Mouse (Mus musculus): Measurements from ENCODE around the gene St3gal5.
"Not testable (repeated sequence)": the region's sequence is repeated elsewhere in the genome, so short reads cannot be mapped to it uniquely, and the experiment has no call there.

St3gal5 gene

GRCm38 (mm10) chr6:72097181-72097995 lies at the start of gene St3gal5:
Gene St3gal5, plus strand, starts transcription at chr6:72097592.
- peak; percentile 76 for DNase-seq (ENCODE audit: low spot score)

DNA sequence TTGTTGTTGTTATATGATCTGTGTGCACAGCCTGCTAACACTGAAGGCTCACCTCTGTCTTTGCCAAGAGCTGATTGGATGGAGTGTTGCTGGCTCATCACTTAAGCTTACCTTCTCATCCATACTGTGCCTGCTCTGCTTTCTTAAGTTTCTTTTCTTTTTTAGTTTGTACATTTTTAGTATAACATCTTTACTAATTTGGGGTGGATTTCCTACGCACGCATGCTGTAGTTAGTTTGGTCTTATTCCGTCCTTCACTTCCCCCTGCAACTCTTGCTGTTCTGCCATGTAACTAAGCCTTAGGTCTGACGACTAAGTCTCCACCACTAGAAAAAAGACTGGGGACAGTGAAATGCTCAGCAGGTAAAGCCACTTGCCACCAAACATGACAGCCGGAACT lies 48.7 kb upstream of the St3gal5 start:
- no peak for DNase-seq (ENCODE audit: low spot score)

GRCm38 (mm10) chr6:72049941-72050340 lies 47.5 kb upstream of the St3gal5 start:
- no peak for DNase-seq (ENCODE audit: low spot score)

GRCm38 (mm10) chr6:72050827-72051226 lies 46.6 kb upstream of the St3gal5 start:
- DNase-seq (ENCODE audit: low spot score), result no peak

- no peak for DNase-seq (ENCODE audit: low spot score)
Measured at GRCm38 (mm10) chr6:72051247-72051646, 46.1 kb upstream of the St3gal5 start.

- DNase-seq (ENCODE audit: low spot score), result no peak
Measured at GRCm38 (mm10) chr6:72051757-72052156, 45.6 kb upstream of the St3gal5 start.

DNA sequence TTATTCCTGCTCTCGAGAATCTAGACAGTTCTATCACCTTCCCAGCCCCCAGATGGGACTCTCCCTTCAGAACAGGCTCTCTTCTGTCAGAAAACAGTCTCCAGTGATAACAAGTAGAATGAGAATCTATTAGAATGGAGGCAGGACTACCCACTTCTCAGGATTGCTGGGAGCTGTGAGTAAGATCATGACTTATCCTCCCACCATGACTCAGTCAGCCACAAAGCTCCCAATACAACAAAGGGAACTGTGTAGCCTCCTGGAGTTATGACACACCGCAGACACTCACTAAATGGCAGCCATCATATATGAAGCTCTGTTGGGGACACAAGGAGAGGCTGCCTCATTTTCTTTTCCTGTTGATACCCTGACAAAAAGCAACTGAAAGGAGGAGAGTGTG lies 40.8 kb upstream of the St3gal5 start:
- DNase-seq (ENCODE audit: low spot score), result no peak

DNA sequence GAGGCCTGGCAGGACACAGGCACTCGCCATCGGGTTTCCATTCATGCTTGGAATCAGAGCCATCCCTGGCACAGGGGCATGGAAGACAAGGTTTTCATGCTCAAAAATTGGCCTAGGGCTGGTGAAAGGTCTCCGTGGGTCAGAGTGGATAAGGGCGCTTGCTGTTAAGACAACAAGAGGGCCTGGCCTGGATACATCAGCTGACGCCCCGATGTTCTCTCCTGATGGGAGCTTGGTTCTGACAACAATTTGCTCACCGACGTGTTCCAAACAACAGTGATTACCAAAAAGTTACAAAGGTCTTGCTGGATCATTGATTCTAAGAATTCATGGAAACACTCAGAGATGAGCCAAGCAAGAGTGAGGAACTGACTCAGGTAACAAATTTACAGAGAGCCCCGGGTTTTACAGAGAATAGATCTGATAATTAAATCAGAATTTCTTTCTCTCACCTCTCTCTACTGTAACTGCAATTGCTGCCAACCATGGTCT lies 38.9 kb upstream of the St3gal5 start:
- DNase-seq (ENCODE audit: low spot score), result no peak

DNA sequence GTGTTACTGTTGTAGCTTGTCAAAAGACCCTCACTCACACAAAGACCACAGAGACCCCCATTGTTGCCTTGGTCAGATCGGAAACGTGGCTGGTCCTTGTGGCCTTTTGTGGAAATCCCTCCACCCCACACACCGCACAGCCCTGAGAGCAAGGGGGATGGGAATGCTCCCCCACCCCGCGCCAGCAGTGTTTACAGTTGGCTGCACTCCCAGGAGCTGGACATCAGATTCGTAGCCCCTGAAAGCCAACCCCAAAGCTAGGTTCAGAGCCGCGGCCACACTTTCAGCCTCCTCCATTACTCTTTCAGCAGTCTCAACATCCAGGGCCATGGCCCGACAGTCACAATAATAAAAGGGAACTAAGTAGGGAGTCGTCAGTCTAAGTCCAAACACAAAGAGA lies 36.7 kb upstream of the St3gal5 start:
- not testable (repeated sequence) for DNase-seq (ENCODE audit: low spot score)

DNA sequence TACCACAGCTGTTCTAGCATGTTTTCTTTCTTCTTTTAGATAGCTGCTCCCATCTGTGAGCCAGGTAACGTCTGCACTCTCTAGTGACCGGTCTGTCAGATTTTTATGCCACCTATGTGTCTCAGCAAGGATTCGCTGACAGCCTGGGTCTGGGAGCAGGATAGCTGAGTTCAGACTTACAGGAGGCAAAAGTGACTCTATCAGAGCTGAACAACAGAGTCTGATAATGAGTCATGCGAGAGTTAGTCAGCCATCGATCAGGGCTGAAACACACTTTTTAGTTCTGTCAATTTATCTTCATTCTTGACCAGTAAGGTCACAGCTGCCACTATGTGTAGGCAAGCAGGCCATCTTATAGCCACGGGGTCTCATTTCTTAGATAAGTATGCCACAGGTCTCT lies 33.7 kb upstream of the St3gal5 start:
- no peak for DNase-seq (ENCODE audit: low spot score)

GRCm38 (mm10) chr6:72065988-72066387 lies 31.4 kb upstream of the St3gal5 start:
- no peak for DNase-seq (ENCODE audit: low spot score)

- DNase-seq (ENCODE audit: low spot score), result no peak
Measured at GRCm38 (mm10) chr6:72068436-72068835, 29.0 kb upstream of the St3gal5 start.

- DNase-seq (ENCODE audit: low spot score), result no peak
Measured at GRCm38 (mm10) chr6:72071281-72071870, 26.0 kb upstream of the St3gal5 start.

- no peak for DNase-seq (ENCODE audit: low spot score)
Measured at GRCm38 (mm10) chr6:72073781-72074180, 23.6 kb upstream of the St3gal5 start.

DNA sequence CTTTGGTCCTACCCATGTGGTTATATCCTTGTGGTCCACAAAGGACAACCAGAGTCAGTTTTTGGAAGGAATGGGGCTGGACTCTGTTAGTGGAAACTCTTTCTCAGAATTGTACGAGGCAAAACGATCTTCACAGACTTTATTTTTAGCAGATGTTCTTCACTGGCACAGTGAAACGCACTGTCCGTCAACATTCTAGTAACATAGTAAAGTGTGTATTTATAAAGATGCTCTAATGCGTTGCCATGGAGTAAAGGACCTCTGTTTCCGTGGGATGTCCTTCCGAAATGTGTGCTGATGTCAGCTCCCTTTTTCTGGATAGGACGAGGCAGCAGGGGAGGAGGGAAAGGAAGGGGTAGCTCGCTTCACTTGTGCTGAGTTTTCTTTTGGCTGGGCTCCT lies 20.9 kb upstream of the St3gal5 start:
- DNase-seq (ENCODE audit: low spot score), result no peak

GRCm38 (mm10) chr6:72078178-72078577 lies 19.2 kb upstream of the St3gal5 start:
- DNase-seq (ENCODE audit: low spot score), result no peak

DNA sequence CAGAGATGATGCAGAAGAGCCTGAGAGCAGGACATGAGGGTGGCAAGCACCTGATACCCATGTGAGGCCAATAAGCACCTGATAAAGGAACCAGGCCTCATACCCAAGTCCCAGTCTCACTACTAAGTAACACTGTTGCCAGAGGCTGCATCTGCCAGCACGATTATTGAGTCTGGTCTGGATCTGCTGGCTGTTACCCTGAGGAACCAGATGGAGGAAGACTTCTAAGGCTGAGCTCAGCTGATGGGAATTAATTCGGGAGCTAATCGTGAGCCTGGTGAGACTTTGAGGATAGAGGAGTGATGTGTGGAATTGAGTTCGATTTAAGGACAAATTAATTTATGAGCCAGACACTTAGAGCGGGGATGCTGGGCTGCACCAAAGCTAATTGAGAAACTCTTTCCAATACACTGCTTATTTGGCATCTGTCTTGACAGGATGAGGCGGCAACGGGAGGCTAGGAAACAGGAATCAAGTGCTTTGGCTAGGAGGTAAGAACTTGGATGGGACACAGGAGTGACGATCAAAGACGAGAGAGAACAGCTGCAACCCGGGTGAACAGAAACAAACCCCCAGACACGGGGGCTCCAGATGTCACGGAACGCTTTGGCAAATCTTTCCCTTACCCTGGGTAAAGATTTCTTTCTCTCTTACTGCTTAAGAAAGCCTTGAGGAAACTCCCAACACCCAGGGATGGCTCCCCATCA lies 15.9 kb upstream of the St3gal5 start:
- no peak for DNase-seq (ENCODE audit: low spot score)

DNA sequence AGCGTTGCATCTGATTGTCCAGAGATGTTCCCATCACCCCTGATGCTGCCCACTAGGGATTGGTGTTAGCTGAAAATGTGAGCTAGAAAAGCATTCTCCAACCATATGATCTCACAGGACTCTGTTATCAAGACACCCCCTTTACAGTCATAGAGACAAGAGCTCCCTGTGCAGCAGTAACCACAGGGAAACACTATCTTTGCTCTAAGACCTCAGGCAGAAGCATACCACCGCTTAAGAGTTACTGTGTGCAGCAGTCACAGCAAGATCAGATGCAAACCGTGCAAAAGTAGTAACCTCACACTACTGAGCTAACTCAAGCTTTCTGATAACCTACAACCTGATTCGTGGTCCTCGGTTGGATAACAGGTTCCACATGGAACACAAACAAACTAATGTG lies 10.0 kb upstream of the St3gal5 start:
- DNase-seq (ENCODE audit: low spot score), result no peak

GRCm38 (mm10) chr6:72089865-72090264 lies 7.5 kb upstream of the St3gal5 start:
- no peak for DNase-seq (ENCODE audit: low spot score)

GRCm38 (mm10) chr6:72091007-72091406 lies 6.4 kb upstream of the St3gal5 start:
- DNase-seq (ENCODE audit: low spot score), result no peak

GRCm38 (mm10) chr6:72093121-72093520 lies 4.3 kb upstream of the St3gal5 start:
- DNase-seq (ENCODE audit: low spot score), result no peak

- DNase-seq (ENCODE audit: low spot score), result no peak
Measured at GRCm38 (mm10) chr6:72096217-72096616, 1.2 kb upstream of the St3gal5 start.

DNA sequence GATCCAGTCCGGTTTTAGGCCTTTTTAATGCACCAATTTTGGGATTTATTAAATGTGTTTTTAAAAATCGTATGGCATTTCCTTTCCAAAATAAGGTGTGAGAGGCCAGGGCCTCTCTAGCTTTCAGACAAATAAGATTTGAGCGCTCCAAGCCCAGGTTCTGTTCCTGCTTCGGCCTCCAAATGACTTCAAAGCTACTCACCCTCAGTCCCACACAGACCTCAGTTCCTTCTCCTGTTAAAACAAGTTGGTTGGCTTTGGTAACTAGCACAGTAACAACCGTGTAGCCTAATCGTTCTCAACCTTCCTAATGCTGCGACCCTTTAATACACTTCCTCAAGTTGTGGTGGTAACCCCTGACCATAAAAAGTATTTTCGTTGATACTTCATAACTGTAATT lies 723 bp upstream of the St3gal5 start:
- no peak for DNase-seq (ENCODE audit: low spot score)

Data from urinary bladder, postnatal 25 days (tissue).